Mouse (Mus musculus): ENCODE data around the gene Cd83. TPM values are rescaled to one million over a fixed set of nuclear protein-coding genes. Genes with fewer than 3 reads are reported as not detected.

Cd83 gene
- polyA plus RNA-seq, 1 experiment from 2014 or later, result 3.8 TPM

- Histone ChIP-seq H3K4me3 (no peak overlapping the region), H3K4me1 (peaks cover 5% of the 10 kb centered on the region), H3K9me3 (no peaks in the 10 kb centered on the region), H3K27me3 (ENCODE audit: poor library complexity, severe bottlenecking) (no peaks in the 10 kb centered on the region), H3K36me3 (replicated peaks) (no peaks in the 10 kb centered on the region), H3K27ac (no peak overlapping the region)
- WGBS, result 93% methylated on average over 9 of the region's 9 CpGs
- DNase-seq (ENCODE audit: extremely low spot score, low spot score), result no peak
Measured at GRCm38 (mm10) chr13:43762901-43763300, 21.7 kb upstream of the Cd83 start.

- no peak overlapping the region for H3K4me3 ChIP-seq
- H3K4me1 ChIP-seq, result peaks cover 5% of the 10 kb centered on the region
- no peaks in the 10 kb centered on the region for H3K36me3 ChIP-seq (replicated peaks)
- 92% methylated on average over 12 of the region's 12 CpGs for WGBS
- H3K9me3 ChIP-seq, result no peaks in the 10 kb centered on the region
- no peak overlapping the region for H3K27ac ChIP-seq
- no peak for DNase-seq (ENCODE audit: extremely low spot score, low spot score)
- H3K27me3 ChIP-seq (ENCODE audit: poor library complexity, severe bottlenecking), result no peaks in the 10 kb centered on the region
Measured at GRCm38 (mm10) chr13:43763301-43763994, 21.1 kb upstream of the Cd83 start.

GRCm38 (mm10) chr13:43763995-43764579, 20.5 kb upstream of the Cd83 start:
- no peaks in the 10 kb centered on the region for H3K9me3 ChIP-seq
- H3K27ac ChIP-seq, result no peak overlapping the region
- no peak for DNase-seq (ENCODE audit: extremely low spot score, low spot score)
- H3K27me3 ChIP-seq (ENCODE audit: poor library complexity, severe bottlenecking), result no peaks in the 10 kb centered on the region
- peaks cover 5% of the 10 kb centered on the region for H3K4me1 ChIP-seq
- H3K4me3 ChIP-seq, result no peak overlapping the region
- 86% methylated on average over 8 of the region's 8 CpGs for WGBS
- H3K36me3 ChIP-seq (replicated peaks), result no peaks in the 10 kb centered on the region

- Histone ChIP-seq H3K9me3 (no peaks in the 10 kb centered on the region), H3K4me3 (no peak overlapping the region), H3K27ac (no peak overlapping the region), H3K36me3 (replicated peaks) (no peaks in the 10 kb centered on the region), H3K27me3 (ENCODE audit: poor library complexity, severe bottlenecking) (no peaks in the 10 kb centered on the region), H3K4me1 (peaks cover 5% of the 10 kb centered on the region)
- DNase-seq (ENCODE audit: extremely low spot score, low spot score), result no peak
- 89% methylated on average over 11 of the region's 11 CpGs for WGBS
Measured at GRCm38 (mm10) chr13:43765293-43765814, 19.2 kb upstream of the Cd83 start.

- Histone ChIP-seq H3K27me3 (ENCODE audit: poor library complexity, severe bottlenecking) (no peaks in the 10 kb centered on the region), H3K36me3 (replicated peaks) (no peaks in the 10 kb centered on the region), H3K4me1 (peaks cover 8% of the 10 kb centered on the region), H3K4me3 (no peak overlapping the region), H3K9me3 (no peaks in the 10 kb centered on the region), H3K27ac (0 out of 2 replicates have a peak overlapping the region, but pooled peaks have one; percentile 35)
- no peak for DNase-seq (ENCODE audit: extremely low spot score, low spot score)
- 83% methylated on average over 7 of the region's 7 CpGs for WGBS
Measured at GRCm38 (mm10) chr13:43766786-43767680, 17.5 kb upstream of the Cd83 start.

GRCm38 (mm10) chr13:43773020-43773419, 11.6 kb upstream of the Cd83 start:
- DNase-seq (ENCODE audit: extremely low spot score, low spot score), result no peak
- peaks cover 10% of the 10 kb centered on the region for H3K4me1 ChIP-seq
- 91% methylated on average over 6 of the region's 6 CpGs for WGBS

GRCm38 (mm10) chr13:43773965-43774566, 10.5 kb upstream of the Cd83 start:
- no peaks in the 10 kb centered on the region for H3K9me3 ChIP-seq
- 0 out of 2 replicates have a peak, but pooled peaks cover 9% of the 10 kb centered on the region for H3K27me3 ChIP-seq (ENCODE audit: poor library complexity, severe bottlenecking)
- 83% methylated on average over 15 of the region's 15 CpGs for WGBS
- H3K4me3 ChIP-seq, result no peak overlapping the region
- H3K36me3 ChIP-seq (replicated peaks), result no peaks in the 10 kb centered on the region
- no peak overlapping the region for H3K27ac ChIP-seq
- no peak for DNase-seq (ENCODE audit: extremely low spot score, low spot score)
- H3K4me1 ChIP-seq, result peaks cover 15% of the 10 kb centered on the region

More at GRCm38 (mm10) chr13:43773020-43773419, 11.6 kb upstream of the Cd83 start:
- H3K9me3 ChIP-seq, result no peaks in the 10 kb centered on the region
- H3K36me3 ChIP-seq (replicated peaks), result no peaks in the 10 kb centered on the region
- H3K4me3 ChIP-seq, result no peak overlapping the region
- H3K27me3 ChIP-seq (ENCODE audit: poor library complexity, severe bottlenecking), result 0 out of 2 replicates have a peak, but pooled peaks cover 6% of the 10 kb centered on the region
- no peak overlapping the region for H3K27ac ChIP-seq

GRCm38 (mm10) chr13:43774605-43775426, 9.8 kb upstream of the Cd83 start:
- no peak for DNase-seq (ENCODE audit: extremely low spot score, low spot score)
- no peaks in the 10 kb centered on the region for H3K9me3 ChIP-seq
- WGBS, result 92% methylated on average over 13 of the region's 13 CpGs
- H3K27ac ChIP-seq, result no peak overlapping the region
- no peak overlapping the region for H3K4me3 ChIP-seq
- H3K27me3 ChIP-seq (ENCODE audit: poor library complexity, severe bottlenecking), result 0 out of 2 replicates have a peak, but pooled peaks cover 9% of the 10 kb centered on the region
- H3K36me3 ChIP-seq (replicated peaks), result no peaks in the 10 kb centered on the region
- peaks cover 15% of the 10 kb centered on the region for H3K4me1 ChIP-seq

GRCm38 (mm10) chr13:43775427-43775733, 9.2 kb upstream of the Cd83 start:
- no peak for DNase-seq (ENCODE audit: extremely low spot score, low spot score)
- 79% methylated on average over 2 of the region's 2 CpGs for WGBS
- H3K36me3 ChIP-seq (replicated peaks), result no peaks in the 10 kb centered on the region
- H3K4me1 ChIP-seq, result peaks cover 15% of the 10 kb centered on the region
- H3K9me3 ChIP-seq, result no peaks in the 10 kb centered on the region
- H3K27me3 ChIP-seq (ENCODE audit: poor library complexity, severe bottlenecking), result 0 out of 2 replicates have a peak, but pooled peaks cover 9% of the 10 kb centered on the region
- no peak overlapping the region for H3K27ac ChIP-seq
- no peak overlapping the region for H3K4me3 ChIP-seq

- no peaks in the 10 kb centered on the region for H3K9me3 ChIP-seq
- 70% methylated on average over 9 of the region's 9 CpGs for WGBS
- no peak for DNase-seq (ENCODE audit: extremely low spot score, low spot score)
- peaks cover 18% of the 10 kb centered on the region for H3K27me3 ChIP-seq (ENCODE audit: poor library complexity, severe bottlenecking)
- peaks cover 11% of the 10 kb centered on the region for H3K4me1 ChIP-seq
- no peak overlapping the region for H3K27ac ChIP-seq
- no peaks in the 10 kb centered on the region for H3K36me3 ChIP-seq (replicated peaks)
- H3K4me3 ChIP-seq, result no peak overlapping the region
Measured at GRCm38 (mm10) chr13:43777321-43778002, 7.1 kb upstream of the Cd83 start.

GRCm38 (mm10) chr13:43778021-43778649, 6.4 kb upstream of the Cd83 start:
- no peaks in the 10 kb centered on the region for H3K36me3 ChIP-seq (replicated peaks)
- WGBS, result 48% methylated on average over 6 of the region's 6 CpGs

More at GRCm38 (mm10) chr13:43778021-43778649, 6.4 kb upstream of the Cd83 start:
- Histone ChIP-seq H3K27ac (no peak overlapping the region), H3K9me3 (no peaks in the 10 kb centered on the region), H3K4me3 (no peak overlapping the region), H3K27me3 (ENCODE audit: poor library complexity, severe bottlenecking) (peaks cover 25% of the 10 kb centered on the region), H3K4me1 (peaks cover 11% of the 10 kb centered on the region)
- DNase-seq (ENCODE audit: extremely low spot score, low spot score), result no peak
